Mouse (Mus musculus) induced T-regulatory cell, adult 2 months (primary cell): ENCODE measurements around the gene Scn2a.

Source experiments
- DNase-seq: peaks from one replicate; pipeline ENCODE4 v3.0.0-alpha.2; 2012; ENCODE audit warnings: low read depth

Gene Scn2a

DNA sequence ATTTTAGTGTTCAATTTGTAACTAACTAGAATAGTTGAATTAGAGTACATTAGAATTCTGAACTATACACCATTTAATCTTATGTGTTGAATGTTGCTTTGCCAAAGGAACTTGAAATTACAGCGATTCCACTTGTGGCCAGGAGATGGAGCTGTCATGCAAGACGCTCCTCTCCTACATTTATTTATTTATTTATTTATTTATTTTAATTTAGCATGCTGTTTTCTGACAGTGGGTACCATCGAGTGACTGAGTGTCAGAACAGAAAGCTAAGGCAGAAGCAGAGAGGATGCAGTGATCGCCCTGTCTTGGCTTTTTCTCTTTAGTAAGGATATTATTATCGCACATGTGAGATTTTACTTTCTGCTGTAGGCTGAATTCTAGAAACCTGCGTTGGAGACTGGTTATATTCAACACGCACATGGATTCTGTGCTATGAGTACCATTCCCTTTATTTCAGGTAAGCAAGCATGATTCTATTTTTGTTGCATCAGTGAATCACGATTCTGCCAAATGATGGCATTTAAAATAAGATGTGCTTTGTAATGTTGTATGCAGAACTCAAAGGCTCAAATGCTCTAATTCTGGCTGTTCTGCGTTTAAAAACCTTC, at the start of gene Scn2a:
Gene Scn2a, plus strand, starts transcription at position 216 of the 611 bp plus-strand sequence.
- peak; percentile 42 for DNase-seq

DNA sequence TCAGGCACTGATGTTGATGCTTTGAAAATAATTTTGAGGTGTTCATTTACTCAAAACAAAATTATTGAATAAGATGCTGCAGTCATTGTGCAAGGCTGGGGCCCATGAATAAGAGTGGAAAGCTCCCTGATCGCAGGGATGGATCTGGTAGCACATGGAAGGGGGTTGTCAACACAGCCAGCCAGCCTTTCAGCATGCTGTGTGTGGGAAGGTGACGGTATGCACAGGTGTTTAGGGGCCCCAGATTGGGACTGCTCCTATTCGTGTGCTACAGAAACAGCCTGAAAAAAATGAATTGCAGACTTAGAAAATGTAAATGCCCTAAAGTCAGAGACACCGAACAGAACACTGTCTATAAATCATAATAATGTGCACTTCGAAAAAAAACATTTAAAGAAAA, 32.9 kb upstream of the Scn2a start:
- no peak for DNase-seq

DNA sequence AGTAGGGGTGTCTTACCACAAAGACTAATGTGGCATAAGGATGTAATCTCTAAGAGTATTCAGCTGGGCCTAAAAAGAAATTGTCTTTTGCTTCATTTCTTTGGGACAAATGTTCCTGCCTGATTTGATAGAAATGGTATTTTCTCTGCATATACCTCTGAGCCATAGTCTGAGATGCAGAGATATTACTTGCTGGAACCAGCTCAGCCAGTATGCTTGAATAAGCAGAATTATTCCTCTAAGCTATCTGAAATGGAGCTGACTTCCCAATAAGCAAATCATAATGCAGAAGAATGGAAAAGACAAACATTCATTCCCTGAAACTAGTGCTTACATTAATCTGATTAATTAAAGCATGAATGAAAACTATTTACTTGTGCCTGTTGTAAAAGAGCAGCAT, 12.8 kb upstream of the Scn2a start:
- DNase-seq = no peak

DNA sequence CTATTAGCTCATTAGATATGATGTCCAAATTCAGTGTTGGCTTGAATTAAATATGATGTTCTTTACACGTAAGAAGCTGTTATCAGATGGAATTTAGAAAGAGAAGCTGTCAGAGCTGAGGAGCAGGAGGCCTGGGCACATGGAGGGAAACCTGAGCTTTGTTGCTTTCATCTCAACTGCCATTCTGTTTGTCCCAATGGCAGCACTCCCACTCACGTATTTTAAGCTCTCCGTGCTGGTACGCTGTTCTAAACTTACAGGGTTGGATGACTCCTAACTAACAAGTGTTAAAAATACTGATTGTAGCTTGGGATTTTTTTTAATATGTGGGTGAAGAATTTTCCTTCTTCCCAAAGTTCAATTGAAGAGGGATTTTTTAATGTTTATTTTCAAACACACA, 8.7 kb upstream of the Scn2a start:
- DNase-seq = no peak

DNA sequence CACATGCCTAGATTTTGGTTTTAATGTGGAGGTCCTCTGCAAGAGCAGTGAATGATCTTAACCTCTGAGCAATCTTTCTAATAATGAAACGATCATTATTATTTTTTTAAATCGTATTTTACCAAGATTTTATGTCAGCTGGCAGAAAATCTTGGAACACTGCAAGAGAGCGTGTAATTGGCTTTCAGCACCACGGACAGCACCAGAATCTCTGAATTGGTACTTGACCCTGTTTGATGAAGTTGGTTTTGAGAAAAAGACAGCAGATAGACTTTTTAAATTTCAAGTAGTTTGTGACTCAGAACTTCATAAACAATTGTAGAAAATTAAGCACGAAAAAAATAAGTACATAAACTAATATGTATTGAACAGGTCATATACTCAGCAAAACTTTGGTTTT, 790 bp upstream of the Scn2a start:
- DNase-seq = peak; percentile 36

DNA sequence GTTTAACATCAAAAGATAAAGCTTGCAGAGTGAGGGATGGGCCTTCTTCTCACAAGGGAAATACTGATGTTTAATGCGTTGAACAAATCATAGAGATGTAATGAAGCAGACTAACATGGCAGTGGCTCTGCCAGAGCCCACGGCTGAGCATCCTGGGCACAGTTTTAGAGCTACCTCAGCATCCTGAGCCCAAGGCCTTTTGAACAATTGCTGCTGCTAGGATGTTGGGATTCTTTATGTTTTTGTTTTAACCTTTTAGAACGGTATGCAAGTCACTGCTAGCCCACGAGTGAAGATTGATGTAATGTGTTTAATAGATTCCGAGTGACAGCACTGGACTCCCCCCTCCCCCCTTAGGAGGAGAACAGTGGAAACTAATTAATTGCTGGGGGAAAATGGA, 683 bp downstream of the Scn2a start:
- DNase-seq = no peak

DNA sequence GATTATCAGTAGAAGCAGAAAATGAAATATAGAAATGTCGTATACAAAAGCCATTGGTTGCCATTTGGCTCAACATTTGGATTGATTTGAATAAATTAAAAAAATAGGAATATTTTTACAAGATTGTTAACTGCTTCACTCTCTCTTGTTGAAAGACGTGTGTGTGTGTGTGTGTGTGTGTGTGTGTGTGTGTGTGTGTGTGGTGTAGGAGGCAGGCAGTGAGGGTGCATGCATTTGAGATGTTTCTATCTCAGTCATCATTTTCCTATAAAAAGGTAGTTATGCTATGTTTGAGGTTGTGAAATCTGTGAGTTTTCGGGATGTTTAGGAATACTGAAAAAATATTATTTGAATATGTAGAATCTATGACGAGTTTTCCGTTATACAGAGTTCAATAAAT, 1.3 kb downstream of the Scn2a start:
- DNase-seq = no peak

DNA sequence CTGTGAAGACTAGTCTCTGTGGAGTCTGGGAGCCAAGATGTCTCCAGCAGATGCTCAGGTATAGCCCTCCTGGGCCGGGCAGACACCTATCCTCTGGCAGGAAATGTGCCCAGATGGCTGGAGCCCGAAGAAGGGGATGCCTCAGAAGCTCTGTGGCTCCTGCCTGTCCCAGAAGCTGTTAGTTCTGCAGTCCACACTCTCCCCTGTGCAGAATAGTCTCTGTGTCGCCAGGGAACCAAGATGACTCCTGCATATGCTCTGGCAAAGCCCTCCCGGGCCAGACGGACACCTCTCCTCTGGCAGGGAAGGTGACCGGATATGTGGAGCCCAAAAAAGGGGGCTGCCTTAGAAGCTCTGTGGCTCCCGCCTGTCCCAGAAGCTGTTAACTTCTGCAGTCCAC, 32.1 kb downstream of the Scn2a start:
- DNase-seq = no peak

DNA sequence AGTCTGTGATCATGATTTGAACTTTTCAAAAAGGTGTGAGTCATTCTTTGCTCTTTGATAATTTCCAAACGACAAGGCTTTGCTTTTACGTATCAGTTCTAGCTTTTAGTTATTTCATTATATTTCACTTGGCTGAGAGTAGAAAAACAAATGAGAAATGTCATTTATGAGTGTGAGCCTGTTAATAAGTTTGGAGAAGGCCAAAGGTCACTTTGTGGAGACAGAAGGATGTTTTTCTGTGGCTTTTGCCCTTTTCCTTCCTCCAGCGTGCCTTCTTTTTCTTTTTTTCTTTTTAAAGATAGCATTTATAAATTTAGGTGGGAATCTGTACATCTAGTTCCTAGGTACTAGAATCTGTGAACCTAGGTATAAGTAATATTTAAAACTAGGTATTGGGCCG, 36.5 kb downstream of the Scn2a start:
- DNase-seq = no peak

DNA sequence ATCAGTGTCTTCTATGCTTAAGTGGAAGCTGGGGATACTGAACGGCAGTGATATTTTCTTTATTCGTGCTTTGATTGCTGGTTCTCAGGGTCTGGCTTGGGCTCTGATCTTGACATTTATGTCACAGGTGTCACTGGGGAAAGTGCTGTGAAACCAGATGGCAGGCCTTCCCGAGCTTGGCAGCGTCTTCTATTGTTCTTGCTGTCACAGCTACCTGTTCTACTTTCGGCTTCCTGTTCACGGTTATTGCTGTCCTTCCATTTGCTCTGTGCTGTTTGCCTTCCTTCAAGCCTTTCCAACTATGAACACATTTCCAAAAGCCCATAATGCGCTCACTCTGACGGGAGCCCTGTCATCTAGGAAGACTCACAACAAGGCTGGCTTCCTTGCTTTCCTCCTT, 37.9 kb downstream of the Scn2a start:
- no peak for DNase-seq

DNA sequence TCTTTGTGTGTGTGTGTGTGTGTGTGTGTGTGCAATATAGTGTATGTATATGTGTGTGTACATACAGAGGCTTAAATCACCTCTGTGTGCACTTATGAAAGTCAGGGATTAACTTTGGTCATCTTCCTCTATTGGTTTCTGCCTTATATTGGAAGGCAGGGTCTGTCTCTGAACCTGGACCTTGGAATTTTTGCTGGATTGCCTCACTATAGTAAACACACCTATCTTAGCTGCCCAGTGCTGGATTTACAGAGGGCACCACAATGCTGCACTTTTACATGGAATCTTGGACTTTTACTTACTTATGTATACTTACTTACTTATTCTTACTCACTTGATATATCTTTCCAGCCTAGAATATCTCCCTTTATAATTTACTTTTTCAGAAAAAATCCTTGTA, 43.3 kb downstream of the Scn2a start:
- no peak for DNase-seq

DNA sequence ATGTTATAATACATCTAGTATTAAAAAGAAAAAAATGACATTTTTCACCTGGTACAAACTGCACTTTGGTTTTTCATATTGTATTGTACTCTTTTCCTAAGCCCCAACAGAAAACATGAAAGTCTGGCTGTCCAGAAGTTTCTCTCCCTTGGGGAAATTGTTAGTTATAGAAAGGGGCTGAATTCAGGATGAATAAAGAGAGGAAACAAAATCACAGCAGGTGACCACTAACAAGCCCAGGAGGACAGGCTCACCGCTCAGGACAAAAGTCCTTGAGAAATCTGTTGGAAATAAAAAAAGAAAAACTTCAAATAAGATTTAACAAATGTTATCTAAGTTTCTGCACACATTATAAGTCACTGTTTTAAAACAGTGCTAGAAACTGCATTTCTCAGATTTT, 43.9 kb downstream of the Scn2a start:
- DNase-seq = no peak

DNA sequence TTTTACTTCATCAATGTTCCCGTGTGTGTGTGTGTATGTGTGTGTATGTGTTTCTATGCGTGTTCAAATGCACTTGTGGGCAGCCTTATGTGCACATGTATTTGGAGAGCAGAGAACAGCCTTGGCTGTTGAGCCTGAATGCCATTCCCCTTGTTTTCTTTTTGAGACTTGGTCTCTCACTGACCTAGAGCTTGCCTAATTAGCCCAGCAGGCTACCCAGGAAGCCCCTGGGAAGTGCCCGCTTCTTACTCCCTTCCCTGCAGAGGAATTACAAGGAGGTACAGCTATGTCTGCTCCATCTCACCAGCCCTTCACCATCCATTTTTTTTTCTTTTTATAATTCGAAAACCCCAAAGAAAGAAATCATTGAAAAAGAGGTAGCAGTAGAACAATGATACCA, 44.6 kb downstream of the Scn2a start:
- no peak for DNase-seq

DNA sequence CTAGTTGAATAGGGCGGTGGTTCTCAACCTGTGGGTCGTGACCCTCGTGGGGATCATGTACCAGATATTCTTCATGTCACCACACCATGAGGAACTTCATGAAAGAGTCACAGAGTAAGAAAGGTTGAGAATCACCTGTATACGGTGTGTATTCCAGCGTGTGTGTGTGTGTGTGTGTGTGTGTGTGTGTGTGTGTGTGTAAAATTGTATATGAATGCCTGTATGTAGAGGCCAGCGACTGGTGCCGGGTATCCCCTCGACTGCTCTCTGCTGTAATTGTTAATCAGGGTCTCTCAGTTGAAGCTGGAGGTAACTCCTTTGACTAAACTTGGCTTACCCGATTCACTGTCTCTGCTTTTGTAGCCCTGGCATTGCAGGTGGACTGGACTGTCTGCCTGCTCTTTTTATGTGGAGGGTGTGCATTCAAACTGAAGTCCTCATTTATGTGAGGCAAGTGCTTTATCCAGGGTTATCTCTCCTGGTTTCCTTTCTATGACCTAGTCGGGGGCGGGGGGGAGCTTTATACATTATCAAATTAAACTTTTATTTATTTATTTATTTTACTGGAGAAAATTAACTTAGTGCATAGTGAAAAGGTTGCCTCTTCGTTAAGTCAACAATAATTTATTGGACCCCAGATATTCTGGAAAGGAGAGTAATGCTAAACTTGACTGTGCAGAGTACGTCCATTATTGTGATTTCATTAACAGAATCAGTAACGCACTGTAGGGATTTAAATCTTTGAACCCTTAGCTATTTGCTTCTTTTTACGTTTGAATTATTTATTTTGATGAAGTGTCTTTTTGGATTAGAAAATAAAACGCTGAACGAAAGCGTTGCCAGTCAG, 47.2 kb downstream of the Scn2a start:
- DNase-seq = peak; percentile 2

DNA sequence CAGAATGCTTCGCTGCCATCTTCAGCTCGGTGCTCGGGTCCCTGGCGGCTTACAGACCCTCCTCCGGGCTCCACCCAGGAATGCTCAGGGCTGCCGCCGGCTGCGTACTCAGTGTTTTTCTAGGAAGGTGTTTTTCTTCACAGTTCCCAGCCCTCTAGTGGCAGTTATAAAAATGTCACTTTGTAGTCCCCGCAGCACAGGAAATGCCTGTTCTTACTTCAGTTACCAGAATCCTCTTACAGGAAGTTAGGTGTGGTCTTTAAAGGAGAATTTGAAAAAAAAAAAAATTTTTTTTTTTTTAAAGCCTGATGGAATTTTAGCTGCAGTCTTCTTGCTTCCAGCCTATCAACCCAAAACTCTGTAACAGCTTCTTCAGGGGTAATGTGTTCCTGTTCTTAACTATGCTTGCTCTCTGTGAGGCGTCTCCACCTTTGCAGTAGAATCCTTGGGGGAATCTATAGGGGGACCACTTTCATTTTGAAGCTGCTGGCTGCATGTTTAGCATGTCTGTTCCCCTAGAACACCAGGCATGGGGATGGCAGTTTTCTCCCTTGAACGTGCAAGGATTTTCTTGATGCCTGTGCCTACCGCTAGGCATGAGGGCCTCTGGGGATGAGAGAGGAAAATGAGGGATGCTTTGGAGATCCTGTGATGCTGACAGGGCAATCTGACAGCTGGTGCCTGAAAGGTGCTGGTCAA, 48.0 kb downstream of the Scn2a start:
- peak; percentile 79 for DNase-seq

DNA sequence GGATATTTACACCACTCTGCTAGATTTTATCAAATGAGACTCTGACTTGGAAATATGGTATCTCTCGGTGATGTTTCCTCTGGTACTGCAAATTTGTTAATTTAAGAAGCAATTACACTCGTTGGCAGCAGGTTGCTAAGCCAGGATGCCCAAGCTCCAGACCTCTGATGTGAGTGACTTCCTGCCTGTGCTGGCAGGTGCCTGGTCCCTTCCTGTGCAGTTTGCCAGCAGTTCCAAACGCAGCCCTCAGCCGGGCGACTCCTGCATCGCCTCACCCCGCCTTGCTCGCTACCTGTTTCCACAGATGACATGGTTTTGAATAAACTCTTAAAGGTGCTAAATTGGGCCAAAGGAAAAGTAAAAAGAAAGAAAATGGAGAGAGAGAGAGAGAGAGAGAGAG, 49.0 kb downstream of the Scn2a start:
- DNase-seq = peak; percentile 25

DNA sequence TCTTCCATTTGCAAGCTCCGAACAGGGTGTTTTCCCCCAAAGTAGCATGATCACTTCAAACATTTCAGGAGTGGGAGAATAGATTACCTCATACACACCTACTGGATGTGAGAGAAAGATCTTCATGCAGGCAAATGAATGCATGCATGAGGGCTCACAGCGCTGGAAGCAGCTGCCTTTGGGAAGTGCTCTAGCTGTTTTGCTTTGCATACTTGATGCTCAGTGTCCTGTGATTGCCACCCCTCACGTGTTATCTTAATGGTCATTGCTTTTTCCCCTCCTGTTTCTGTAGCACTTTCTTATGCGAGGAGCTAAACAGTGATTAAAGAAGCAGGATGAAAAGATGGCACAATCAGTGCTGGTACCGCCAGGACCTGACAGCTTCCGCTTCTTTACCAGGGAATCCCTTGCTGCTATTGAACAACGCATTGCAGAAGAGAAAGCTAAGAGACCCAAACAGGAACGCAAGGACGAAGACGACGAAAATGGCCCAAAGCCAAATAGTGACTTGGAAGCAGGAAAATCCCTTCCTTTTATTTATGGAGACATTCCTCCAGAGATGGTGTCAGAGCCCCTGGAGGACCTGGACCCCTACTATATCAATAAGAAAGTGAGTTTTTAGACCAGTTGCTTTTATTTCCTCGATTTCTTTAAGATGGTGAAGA, 49.7 kb downstream of the Scn2a start:
- no peak for DNase-seq

DNA sequence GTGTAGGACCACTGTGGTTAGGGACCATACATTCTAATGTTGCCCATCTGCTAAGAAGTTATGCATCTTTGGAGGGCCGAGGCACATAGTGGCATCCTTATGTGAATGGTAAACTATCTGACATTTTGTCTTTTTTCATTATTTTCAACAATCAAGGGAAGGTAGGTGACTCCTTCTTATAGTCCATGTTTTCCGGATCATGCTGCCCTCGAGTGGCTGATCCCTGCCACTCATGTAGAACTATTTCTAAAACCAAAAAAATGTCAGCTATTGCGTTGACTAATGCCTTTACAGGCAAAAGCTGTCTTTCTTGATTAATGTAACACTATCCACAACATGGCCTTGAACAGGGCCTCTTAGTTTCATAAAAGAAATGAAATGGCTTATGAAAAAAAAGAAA, 59.0 kb downstream of the Scn2a start:
- DNase-seq = no peak

DNA sequence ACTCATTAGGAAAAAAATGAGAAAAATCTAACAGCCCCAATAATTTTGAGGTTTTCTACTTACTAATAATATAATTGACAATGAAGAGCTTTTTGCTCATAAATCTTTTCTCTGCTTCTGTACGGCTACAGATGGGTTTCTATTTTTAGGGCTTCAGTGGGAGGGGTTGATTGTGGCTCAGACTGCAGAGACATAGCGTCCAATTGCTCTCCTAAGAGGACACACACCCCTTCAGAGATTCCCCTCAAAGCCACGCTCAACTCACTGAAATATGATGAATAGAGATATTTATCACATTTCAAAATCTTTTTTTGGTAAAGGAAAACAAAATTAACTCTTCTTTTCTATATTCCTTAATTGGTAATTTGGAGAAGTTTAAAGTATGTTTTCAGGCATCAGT, 64.6 kb downstream of the Scn2a start:
- no peak for DNase-seq

DNA sequence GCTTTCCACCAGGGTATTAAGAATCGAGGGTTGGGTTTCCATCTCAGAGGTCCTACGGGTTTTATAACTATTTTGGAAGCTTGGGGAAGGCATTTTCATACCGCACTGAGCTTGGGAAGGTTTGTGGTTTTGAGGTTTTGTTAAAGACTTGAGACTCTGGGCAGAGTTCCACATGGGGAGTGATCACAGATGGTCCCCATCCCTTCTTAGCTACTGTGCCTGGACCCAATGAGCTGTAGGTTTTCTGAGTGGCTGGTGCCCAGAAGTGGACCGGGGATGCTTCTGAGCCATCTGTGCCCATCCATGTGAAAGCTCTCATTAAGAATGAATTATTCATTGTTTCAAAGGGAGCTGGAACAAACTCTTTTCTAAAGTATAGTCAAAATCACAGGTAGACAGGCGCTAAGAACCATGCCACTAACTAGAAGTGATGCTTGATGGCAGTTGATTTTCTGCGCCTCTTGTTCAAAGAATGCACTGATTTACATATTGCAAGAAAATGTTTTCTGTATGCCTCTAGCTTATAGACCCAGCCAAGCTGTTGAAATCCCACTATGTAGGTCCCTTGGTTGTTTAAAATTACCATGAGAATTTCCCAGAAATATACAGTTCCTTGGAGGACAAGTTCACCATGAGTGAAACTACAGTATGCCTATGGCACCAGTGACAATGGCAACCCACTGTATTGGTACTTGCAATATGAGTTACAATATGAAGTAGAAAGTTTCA, 70.0 kb downstream of the Scn2a start:
- no peak for DNase-seq

DNA sequence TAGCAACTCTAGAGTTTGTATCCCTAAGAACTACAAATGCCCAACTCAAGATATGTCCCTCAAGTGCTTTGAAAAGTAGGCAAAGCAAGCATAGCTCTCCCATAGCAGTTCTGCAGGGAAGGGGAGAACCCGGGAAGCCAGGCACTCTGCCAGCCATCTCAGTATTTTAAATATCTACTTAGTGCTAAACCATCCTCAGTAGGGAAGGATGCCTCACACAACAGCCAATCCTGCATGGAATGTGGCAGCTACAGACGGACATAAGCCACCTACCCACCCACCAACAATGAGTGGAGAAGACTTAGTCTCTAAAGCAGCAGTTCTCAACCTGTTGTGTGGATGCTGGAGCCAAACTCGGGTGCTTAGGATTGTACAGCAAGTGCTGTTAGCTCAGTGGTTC, 73.9 kb downstream of the Scn2a start:
- no peak for DNase-seq

DNA sequence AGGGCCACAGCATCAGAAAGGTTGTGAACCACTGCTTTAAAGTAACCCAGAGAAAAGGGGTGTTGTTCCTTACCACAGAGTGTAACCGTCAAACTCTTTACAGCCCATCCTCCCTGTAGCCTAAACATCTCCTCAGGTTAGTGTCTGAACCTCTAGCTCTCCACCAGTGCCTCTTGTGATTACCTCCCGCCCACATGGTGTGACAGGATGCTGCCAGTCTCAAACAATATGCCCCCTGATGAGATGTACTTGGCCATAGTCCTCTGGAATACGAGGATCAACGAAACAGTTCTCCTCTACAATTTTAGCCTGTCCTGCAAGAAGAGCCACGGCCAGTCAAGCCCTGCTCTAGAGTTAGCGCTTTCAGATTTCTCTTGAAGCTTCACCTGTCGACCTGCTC, 74.5 kb downstream of the Scn2a start:
- DNase-seq = no peak
